Mouse (Mus musculus) fibroblast of lung, adult 2 months (primary cell): ENCODE data around the gene Mmd2.

Experiments used
- DNase-seq: peaks from one replicate; pipeline ENCODE4 v3.0.0-alpha.2; 2011; ENCODE audit warnings: low read depth

Gene Mmd2

DNA sequence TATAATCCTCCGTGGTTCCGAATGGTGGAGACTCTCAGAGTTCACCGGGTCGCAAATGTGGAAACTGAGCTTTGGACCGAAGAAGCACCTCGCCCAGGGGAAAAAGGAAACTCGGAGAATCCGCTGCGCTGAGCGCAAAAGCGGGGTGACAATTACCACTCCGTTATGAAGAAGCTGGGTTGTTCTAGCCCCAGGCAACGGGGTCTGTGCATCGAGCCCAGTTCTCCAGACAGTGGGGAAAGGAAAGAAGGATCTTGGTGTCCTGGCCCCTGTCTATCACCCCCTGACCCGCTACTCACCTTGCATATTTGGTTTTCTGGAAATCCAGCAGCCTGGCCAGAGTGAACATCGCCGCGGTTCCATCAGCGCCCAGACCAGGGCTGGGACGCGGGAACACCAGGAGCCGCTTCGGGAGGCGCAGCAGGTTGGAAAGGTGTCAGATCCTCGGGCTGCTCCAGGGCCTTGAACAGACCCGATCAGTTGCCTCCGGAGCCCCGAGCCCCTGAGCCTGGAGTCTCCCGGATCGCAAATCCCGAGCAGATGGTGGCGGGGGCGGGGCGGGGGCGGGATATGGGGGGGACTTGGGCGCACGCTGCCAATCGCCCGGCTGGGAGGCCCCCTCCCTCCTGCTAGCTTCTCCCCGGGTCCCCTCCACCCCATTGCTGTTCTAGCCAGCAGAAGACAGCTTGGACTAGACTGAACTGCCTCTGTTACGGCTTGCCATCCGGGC, at the start of gene Mmd2:
Gene Mmd2, minus strand, starts transcription at position 542 of the 730 bp plus-strand sequence.
- no peak for DNase-seq

DNA sequence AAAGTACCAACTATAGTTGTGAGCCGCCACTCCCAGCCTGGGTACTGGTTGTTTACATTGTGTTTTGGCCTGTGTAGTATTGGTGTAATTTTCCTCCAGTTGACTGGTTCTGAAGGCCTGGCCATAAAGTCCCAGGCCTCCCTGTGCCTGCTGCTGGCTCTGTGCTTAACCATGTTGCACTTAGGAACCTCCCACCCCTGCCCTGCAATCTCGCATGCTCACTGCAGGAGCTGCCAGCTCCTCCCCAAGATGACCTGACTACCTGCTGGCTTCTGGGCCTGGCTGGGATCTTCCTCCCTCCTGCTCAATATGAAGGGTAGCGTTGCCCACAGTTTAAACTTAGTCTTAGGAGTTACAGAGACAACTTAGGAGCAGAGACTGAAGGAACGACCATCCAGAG, 43.7 kb upstream of the Mmd2 start:
- no peak for DNase-seq

DNA sequence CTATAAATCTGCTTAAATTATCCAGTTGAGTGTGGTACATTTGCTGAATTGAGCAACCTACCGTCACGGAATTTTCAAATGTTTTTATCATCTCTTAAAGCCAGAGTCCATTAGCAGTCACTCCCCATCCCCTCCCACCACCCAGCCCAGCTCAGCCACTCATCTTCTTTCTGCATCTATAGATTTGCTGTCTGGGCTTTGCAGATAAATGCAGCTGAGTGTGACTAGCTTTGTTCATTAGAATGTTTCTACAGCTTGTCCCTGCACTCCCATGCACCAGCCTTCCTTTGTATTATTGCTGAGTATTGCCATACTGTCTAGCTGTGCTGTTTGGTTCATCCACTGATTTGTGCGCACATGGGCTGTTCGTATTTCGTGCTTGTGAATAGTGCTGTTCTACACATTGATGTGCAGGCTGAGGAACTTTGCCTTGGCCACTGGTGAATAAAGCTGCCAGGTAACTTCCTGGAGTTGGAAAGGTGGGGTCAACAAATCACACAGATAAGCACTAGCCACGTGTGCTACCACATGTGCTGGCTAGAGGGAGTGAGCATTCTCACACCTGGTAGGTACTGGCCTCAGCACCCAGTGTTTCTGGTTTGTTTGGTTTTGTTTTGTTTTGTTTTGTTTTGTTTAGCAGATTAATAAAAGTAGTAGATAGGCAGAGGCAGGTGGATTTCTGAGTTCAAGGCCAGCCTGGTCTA, 42.3 kb upstream of the Mmd2 start:
- DNase-seq = no peak

DNA sequence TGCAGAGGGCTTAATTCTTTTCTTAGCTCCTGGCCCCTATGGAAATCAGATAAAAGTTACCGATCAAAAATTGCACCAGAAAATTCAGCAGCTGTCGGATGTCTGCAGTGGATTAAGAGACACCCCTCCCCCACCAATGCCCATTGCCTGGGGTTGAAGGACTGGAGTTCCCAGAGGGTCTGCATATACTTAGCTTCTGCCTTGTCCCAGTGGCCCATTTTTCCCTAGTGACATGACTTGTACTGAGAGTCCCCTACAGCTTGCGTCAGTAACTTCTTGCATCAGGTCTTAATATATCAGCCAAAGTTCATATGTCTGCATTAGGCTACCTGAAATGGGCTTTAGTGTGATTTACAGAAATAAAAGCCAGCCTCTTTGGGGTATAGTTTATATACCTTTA, 41.8 kb upstream of the Mmd2 start:
- no peak for DNase-seq

DNA sequence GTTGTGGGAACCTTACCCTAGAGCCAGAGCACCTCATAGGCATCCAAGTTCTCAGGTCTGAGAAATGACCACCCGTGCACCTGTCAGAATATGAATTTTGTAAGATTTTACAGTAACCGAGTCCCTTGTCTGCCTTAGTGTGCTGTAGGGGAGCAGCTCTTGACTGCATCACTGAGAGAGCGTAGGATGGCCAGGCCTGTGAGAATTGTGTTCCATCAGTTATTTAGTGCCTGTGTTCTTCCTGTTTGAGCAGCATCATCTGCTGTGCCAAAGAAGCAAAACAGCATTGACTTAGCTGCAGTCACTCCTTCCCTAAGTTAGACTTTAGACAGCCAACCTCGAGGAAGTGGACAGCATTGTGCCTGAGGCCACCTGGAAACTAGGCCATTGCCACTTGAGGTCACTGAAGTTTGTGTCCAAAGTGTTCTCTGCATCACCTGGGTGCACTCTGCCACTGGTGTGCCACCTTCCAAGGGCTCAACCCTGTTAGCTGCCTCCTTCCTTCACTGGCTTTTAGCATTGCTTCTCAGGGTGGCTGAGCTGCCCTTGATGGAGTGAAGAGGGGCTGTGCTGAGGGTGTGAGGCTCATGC, 41.0 kb upstream of the Mmd2 start:
- no peak for DNase-seq

DNA sequence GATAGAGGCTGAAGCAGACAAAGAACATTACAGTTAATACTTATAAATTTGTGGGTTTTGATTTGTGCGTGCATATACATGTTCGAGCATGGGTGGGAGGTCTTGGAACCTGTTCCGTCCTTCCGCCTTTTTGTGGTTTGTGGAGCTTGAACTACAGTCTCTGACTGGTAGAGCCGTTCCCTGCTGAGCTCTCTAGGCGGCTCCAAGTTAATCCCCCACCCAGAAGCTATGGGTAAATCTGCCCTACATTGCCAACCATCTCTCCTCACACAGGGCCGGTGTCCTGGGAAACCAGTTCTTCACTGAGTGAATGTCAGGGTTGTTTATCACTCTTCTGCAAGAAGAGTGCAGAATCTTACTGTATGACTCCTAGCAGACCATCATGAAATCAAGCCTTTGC, 39.6 kb upstream of the Mmd2 start:
- no peak for DNase-seq

DNA sequence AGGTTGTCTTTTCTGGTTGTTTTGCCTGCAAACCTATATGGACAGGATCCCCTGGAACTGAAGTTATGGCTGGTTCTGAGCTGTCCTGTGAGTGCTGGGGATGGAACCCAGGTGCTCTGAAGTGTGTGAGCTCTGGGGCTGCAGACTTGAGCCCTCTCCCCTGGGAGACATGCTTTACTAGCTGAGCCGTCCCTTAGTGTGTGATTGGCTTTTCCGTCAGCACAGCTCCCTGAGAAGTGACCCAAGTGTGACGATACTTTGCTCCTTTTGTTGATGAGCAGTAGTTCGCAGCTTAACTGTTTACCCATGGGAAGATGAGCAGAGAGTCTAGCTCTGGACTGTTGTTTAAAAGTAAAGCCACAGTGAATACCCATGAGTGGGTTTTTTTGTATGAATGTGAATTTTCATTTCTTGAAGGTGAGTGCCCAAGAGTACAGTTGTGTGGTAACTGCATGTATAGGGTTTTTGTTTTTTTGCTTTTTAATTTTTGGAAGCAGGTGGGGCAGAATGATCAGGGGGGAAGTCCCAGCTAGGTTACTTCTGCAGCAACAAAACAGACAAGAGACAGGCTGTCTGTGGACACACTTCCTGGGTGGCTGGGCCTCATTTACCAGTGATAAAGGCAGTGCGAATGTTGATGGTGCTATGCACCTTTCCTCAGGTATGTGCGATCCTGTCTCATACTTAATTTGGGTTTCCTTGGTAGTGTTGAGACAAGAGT, 32.9 kb upstream of the Mmd2 start:
- no peak for DNase-seq

DNA sequence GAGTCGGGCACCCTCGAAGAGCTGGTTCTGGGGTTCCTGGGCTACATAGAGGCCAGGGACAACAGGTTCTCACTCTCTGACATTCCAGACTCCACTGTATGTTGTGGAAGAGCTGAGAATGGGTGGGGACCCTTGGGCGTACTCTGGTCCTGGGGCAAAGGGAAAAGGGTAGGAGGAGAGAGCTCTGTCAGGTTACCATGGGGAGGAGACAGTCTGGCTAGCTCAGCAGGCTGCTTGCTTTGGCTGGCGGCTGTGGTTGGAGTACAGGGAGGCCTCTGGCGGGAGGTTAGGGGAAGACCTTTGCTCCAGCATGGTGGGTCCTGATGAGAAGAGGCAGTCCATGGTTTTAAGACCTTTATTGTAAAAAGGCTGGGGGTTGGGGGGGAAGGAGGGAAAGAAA, 31.5 kb upstream of the Mmd2 start:
- no peak for DNase-seq

DNA sequence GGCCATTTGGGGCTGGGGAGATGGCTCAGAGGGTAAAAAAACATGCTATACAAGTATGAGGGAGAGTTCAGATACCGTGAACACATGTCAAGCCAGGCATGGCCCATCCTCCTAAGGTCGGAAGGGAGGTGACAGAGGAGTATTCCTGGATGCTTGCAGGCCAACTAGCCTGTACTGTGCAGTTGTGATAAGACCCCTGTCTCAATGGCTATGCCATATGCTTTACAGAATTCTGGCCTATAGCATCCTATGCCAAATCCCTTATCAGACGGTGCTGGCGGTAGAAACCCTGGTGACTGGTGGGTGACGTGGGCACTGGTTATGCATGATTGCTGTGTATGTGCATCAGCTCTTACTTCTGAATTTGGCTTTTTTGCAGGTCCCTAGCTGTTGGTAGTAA, 29.2 kb upstream of the Mmd2 start:
- DNase-seq = no peak

DNA sequence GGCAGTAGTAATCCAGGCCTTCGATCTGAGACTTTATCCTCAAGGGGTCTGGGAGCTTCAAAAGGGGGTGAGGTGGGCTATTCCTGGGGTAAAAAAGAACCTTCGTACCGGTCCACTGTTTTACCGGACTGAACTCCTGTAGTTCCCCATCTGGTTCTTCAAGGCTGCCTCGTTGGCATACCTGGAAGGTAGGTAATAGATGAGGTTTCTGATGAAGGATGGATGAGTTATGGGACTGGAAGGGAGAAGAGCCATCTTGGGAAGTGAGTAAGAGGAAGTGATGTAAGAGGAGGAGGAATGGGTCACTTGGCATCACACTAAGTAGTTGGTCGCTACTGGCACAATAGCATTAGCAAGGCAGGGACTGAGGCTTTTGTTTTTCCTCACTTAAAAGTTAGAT, 21.6 kb upstream of the Mmd2 start:
- peak; percentile 24 for DNase-seq

DNA sequence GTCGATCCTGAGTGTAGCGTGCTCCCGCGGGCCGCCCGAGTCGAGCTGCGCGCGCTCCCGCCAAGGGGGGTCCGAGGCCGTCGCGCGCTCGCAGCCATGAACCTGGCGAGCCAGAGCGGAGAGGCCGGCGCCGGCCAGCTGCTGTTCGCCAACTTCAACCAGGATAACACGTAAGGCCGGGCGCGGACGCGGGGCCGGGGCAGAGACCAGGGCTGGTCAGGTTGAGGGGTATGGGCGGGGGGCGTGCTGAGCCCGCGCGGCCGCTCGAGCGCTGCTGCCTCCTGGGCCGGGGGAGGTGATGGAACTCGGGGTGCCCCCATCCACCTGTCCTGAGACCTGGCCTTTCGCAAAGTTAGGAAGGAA, 21.0 kb upstream of the Mmd2 start:
- no peak for DNase-seq

DNA sequence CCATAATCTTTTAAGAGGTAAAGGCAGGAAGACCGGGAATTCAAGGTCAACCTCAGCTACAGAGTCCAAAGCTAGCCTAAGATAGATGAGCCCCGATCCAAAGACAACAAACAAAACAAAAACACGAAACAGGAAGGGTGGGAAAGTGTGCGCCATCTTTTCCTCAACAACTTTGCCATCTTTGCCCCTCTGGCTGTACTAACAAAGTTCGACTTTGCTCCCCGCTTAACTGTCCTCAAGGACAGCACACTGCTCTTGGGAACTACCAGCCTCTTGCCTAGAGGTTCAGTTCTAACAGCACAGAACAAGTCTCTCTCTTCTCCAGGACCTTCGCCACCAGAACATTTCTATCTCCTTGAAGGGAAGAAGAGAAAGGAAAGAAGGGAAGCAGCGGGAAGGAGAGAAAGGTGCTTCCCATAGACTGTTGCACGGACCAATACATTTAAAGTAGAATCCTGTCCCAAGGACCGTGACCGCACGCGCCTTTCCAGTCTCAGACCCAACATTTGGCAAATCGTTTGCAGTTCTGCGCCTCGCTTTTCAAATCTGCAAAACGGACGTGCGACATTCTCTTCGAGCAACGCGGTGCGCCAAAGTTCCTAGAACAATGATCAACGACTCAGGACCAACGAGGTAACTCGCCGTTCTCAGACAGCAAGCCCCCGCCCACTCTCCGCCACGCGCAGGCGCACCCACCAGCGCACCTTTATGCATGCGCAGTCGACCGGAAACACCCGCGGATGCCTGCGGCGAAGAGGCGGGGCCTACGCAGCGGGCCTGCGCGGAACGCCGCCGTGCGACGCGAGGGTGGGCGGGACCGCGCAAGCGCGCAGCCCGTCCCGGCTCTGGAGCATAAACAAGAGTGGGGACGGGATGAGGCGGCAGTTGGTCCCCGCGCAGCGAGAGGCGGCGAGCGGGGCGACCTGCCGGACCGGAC, 20.4 kb upstream of the Mmd2 start:
- peak; percentile 90 for DNase-seq

DNA sequence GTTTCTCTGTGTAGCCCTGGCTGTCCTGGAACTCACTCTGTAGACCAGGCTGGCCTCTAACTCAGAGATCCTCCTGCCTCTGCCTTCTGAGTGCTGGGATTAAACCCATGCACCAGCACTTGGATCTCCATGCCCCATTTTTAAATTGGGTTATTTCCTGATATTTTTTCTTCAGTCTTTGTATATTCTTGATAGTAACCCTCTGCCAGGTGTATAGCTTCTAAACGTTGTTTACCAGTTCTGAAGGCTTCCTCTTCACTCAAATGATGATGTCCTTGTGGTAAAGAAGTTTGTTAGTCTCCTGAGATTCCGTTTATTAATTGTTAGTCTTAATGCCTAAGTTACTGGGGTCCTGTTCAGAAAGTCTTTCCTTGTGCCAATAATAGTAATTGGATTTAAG, 18.8 kb upstream of the Mmd2 start, which contains the start of gene Wipi2:
Gene Wipi2, plus strand, starts transcription at position 301 of the 400 bp plus-strand sequence.
- no peak for DNase-seq

DNA sequence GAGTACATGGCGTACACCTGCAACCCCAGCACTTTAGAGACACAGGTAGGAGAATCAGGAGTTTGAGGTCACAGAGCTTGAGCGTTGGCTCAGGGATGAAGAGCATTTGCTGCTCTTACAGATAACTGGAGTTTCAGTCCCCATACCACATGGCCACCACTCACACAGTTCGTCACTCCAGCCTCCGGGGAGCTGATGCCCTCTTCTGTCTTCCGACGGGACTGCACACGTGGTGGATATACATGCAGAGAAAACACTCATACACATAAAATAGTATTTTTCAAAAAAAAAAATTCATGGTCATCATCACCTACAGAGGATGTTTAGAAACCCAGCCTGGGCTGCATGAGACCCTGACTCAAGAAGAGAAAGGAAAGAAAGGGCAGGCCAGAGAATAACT, 14.5 kb upstream of the Mmd2 start:
- no peak for DNase-seq

DNA sequence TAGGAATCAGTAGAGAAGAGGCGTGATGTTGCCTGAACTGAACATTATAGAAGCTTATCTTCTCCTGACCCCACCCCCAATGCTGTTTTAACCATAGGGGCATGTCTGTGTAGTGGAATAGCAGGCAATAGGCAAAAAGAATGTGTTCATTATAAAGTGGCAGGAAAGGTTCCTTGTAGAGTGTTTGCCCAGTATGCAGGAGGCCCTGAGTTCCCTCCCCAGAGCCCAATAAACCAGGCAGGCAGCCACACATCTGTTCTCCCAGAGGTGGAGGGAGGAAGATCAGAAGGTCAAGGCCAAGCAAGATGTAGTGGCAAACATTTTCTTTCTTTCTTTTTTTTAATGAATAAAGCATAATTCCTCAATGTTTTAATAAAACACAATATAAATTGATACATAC, 13.5 kb upstream of the Mmd2 start:
- no peak for DNase-seq

DNA sequence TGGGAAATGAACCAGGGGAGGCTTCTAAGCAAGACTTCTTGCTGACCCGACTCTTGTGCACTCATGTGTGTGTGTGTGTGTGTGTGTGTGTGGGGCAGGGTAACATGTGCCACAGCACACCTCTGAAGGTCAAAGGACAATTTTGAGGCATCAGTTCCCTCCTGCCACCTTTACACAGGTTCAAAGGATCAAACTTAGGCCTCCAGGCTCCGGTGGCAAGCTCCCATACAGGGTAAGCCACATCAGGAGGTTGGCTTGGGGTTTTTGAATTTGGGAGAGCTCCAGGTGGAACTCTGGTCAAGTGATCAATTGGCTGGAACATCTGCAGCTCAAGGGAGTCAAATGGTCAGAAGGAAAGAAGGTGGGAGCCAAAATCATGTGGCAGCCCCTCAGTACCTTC, 12.8 kb upstream of the Mmd2 start:
- DNase-seq = no peak

DNA sequence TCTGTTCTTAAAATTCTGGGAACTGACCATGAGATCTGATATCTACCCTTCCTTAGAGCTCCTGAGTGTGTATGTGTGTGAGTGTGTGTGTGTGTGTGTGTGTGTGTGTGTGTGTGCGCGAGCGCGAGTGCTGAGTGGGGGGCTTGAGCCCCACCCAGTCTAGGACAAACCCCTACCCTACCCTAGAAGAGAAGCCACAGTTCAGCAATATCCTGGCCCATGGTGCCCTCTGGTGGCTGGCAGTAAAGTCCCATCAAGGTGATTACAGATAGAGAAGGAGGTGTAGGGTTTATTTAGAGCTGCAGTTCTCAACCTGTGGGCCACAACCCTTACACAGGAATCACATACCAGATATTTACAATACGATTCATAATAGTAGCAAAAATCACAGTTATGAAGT, 11.3 kb upstream of the Mmd2 start:
- DNase-seq = peak; percentile 11

DNA sequence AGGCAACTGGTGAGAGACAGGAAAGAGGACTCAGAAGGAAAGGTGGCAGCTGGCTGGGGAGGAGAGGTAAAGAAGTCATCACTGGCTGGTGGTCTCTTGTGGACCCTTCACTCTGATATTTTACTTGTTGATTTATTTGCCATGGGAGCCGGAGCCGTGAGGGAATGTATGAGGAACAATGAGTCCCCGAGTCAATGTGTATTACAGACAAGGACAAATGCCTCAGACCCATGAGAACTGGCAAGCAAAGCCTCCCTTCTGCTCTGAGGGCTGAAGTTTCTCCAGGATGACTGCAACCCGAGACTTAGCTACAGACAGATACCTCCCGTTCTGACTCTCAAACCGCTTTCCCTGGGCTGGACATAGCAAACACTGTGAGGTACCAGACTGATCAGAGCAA, 7.7 kb upstream of the Mmd2 start:
- no peak for DNase-seq

DNA sequence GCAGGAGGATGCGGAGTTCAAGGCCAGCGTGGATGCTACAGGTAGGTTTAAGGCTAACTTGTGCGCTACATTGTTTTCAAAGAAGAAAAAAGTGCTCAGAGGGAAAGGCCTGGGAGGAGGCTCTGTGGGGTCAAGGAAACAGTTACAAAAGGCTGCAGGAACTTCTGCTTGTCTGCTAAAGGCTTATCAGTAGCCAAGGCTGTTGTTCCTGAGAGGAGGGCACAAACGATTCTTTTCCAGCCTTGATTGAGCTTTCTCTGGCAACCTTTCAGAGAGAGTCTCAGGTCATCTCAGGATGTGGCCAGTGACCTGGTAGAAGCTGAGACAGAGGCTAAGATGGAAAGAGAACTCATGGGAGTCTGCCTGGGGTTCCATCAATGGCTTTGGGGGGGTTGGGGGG, 7.0 kb upstream of the Mmd2 start:
- no peak for DNase-seq

DNA sequence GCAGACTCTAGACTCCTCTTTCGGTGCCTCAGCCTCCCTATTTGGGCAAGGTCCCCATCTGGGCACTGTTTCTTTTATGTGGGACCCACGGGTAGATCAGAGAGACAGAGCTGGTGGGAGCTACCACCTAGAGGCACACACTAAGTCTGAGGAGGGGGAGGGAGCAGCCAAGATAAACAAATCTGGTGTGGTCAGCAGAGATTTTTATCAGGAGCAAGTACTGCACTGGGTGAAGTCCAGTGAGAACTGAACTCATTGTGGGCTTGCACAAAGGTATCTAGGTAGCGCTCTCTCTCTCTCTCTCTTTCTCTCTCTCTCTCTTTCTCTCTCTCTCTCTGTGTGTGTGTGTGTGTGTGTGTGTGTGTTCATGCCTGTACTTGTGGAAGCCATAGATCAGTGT, 5.9 kb upstream of the Mmd2 start:
- no peak for DNase-seq

DNA sequence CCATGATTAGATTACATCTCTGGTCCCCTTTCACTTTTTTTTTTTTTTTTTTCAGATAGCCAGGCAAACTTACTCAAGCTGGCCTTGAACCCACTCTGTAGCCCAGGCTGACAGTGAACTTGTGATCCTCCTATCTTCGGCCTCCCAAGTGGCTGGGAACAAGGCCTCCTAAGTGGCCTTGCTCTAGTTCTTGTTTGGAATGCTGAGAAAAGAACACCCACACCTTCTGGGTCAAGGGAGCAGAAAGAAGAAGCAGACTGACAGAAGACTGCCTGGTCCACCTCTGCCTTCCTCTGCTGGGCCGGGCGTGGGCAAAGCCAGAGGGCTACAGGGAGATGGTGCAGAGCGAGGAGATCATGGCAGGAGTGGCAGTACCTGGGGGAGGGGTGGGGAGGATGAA, 1.8 kb upstream of the Mmd2 start:
- DNase-seq = no peak

DNA sequence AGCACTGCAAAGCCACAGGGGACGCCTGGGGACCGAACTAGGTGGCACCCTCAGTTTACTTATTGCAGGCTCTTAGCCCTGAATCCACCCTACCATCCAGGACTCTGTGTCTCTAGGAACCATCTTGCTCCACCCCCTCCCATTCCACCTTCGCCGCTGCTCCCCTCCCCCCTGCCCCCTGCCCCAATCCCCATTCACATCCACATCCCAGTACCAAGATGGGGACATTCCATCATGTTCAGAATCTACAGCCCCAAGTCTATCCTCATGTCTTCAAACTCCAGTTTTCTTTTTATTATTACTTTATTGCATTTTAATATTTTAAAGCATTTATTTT, 357 bp upstream of the Mmd2 start:
- DNase-seq = no peak
